Mouse (Mus musculus) liver, embryonic 13.5 days (tissue): Measurements from ENCODE around the gene Gbf1. TPM values are rescaled to one million over a fixed set of nuclear protein-coding genes. Genes with fewer than 3 reads are reported as not detected.
"Not testable (repeated sequence)": the region's sequence is repeated elsewhere in the genome, so short reads cannot be mapped to it uniquely, and the experiment has no call there.

ENCODE experiments used
- ATAC-seq: fragments of 200-750 bp; cut with Nextera tagmentation; 2 replicates; pipeline ENCODE4 v1.8.0; 2017; ENCODE audit warnings: low read depth, mild to moderate bottlenecking, moderate number of reproducible peaks, moderate library complexity
- DNase-seq: peaks from one replicate; pipeline ENCODE4 v3.0.0; 2022
- H3K27ac ChIP-seq: fragments of 300-500 bp; sonication (generic); 2 replicates; pipeline ENCODE4 v1.5.1; 2015; ENCODE audit warnings: moderate library complexity, mild to moderate bottlenecking, inconsistent platforms
- H3K27me3 ChIP-seq: fragments of 300-500 bp; sonication (generic); 2 replicates; pipeline ENCODE4 v1.6.1; 2015; ENCODE audit warnings: mild to moderate bottlenecking, inconsistent platforms
- H3K36me3 ChIP-seq: fragments of 300-500 bp; sonication (generic); 2 replicates; pipeline ENCODE4 v1.6.1; 2015; ENCODE audit warnings: mild to moderate bottlenecking, inconsistent platforms
- H3K4me1 ChIP-seq: fragments of 300-500 bp; sonication (generic); replicated peaks from 2 replicates; pipeline ENCODE4 v1.6.1; 2015; ENCODE audit warnings: inconsistent platforms
- H3K4me2 ChIP-seq: fragments of 300-500 bp; sonication (generic); 2 replicates; pipeline ENCODE4 v1.6.1; 2015; ENCODE audit warnings: inconsistent platforms, mild to moderate bottlenecking, moderate library complexity
- H3K4me3 ChIP-seq: fragments of 300-500 bp; sonication (generic); replicated peaks from 2 replicates; pipeline ENCODE4 v1.5.1; 2015; ENCODE audit warnings: mild to moderate bottlenecking, inconsistent platforms
- H3K9ac ChIP-seq: fragments of 300-500 bp; sonication (generic); 2 replicates; pipeline ENCODE4 v1.6.1; 2015; ENCODE audit warnings: mild to moderate bottlenecking, inconsistent platforms
- H3K9me3 ChIP-seq: fragments of 300-500 bp; sonication (generic); replicated peaks from 2 replicates; pipeline ENCODE4 v1.6.1; 2016; ENCODE audit warnings: inconsistent platforms
- WGBS: fragments of 180-500 bp; shearing (Covaris S2); methylation state at CpG from one replicate; pipeline ENCODE4 v1.1.7; 2015; ENCODE audit not compliant: insufficient replicate concordance; 5-methylcytosine and 5-hydroxymethylcytosine counted together
- polyA plus RNA-seq: library from polyadenylated mRNA; unstranded; fragments of >200 nt; fragmentation: Nextera tagmentation; extraction: Ambion mirVana; gene quantifications from 2 replicates; pipeline ENCODE4 v1.2.1, GENCODE M21; 2015

Gbf1 gene
- polyA plus RNA-seq = 18.1 and 20.1 TPM in 2 replicates

DNA sequence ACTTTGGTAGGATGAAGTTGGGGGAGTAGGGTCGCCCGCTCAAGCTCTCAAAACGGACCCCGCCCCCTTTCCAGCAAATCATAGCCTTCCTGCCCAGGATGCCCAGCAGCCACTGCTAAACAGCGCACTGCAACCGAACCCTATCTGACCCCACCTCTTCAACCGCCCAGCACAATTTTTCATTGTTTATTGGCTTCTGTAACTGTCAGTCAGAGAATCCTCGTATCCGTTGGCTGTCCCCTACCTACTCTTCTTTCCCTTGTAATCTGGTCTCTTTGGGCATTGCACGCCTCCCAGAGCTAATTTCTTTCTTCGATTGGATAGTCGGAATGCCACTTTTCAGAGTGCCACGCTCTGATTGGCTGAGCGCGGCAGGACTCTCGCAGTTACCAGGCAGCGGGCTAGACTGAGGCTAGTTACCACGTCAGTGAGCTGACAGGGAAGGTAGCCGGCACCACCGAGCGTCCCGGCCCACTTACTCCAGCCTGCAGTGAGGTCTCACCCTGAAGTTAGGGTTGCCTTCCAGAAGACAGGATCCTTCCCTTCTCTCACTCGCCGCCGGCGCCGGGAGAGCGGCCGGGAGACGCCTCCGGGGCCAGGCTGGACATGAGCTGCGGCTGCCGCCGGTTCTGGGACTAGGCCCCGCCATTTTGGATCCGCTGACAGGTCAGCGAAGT lies at the start of gene Gbf1:
Gene Gbf1, plus strand, starts transcription at position 383 of the 677 bp plus-strand sequence.
- under 1% methylated on average over 37 of the region's 37 CpGs for WGBS
- peak within 1 kb of the TSS; percentile 79 for H3K9ac ChIP-seq
- peak within 1 kb of the TSS; percentile 80 for H3K4me2 ChIP-seq
- peak within 1 kb of the TSS; percentile 45; the same call in 1 of the 2 replicates for H3K27ac ChIP-seq
- peak; percentile 93 for DNase-seq
- peak; percentile 96 for ATAC-seq
- H3K4me1 ChIP-seq = peaks cover 50% of the 10 kb centered on the region
- peaks cover 39% of the 10 kb centered on the region for H3K27me3 ChIP-seq
- H3K4me3 ChIP-seq = peak within 1 kb of the TSS; percentile 85
- H3K9me3 ChIP-seq = no peaks in the 10 kb centered on the region
- no peaks in the 10 kb centered on the region for H3K36me3 ChIP-seq

DNA sequence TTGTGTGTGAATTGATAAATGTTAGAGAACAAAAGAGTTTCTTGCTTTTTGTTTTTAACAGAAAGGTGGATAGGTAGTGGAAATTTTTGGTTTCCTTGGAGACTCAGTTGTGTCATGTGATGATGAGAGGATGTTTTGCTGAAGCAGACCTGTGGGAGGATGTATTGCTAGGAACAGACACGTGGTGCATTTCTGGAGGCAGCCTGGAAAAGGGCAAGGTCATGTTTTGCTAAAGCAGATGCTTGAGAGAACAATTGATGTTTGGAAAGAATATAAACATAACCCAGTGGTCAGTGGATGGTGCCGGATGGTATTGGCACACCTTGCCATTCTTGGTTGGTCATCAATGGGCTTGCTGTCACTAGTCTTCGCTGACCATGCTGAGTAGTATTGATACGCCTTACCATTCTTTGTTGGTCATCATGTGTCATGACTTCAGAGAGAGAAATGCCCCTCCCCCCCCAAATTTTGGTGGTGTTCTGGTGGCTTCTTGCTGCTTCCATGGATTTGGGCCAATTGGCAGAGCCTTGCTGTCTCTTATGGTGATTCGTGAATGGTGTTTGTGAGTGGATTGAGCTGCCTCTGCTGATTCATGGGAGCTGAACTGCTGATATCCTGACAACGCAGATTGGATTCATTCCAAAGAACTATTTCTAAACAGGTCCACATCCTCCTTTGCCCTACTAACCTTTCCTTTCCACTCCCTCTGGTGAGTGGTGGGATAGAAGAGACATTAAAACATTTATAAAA lies 48.7 kb upstream of the Gbf1 start:
- H3K4me3 ChIP-seq = no peak overlapping the region
- no peak overlapping the region for H3K4me2 ChIP-seq
- no peak overlapping the region for H3K27ac ChIP-seq
- 68% methylated on average over 6 of the region's 6 CpGs for WGBS
- no peaks in the 10 kb centered on the region for H3K36me3 ChIP-seq
- H3K9ac ChIP-seq = no peak overlapping the region
- no peaks in the 10 kb centered on the region for H3K9me3 ChIP-seq
- no peaks in the 10 kb centered on the region for H3K4me1 ChIP-seq
- no peaks in the 10 kb centered on the region for H3K27me3 ChIP-seq
- ATAC-seq (no peak), DNase-seq (no peak)

DNA sequence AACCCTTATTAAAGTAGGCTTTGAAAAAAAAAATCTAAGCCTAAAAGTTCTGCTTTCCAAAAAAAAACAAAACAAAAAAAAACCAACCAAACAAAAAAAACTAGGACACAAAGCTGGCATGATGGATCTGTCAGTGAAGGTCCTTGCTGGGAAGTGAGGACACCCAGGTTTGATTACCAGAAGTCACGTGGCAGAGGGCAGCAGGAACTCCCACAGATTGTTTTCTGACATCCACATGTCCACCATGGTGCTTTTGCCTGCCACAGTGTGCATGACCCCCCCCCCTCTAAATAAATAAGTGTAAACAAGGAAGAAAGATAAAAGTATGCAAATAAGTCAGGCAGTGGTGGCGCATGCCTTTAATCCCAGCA lies 48.1 kb upstream of the Gbf1 start:
- 62% methylated on average over 2 of the region's 2 CpGs for WGBS
- H3K27ac ChIP-seq = no peak overlapping the region
- H3K36me3 ChIP-seq = no peaks in the 10 kb centered on the region

DNA sequence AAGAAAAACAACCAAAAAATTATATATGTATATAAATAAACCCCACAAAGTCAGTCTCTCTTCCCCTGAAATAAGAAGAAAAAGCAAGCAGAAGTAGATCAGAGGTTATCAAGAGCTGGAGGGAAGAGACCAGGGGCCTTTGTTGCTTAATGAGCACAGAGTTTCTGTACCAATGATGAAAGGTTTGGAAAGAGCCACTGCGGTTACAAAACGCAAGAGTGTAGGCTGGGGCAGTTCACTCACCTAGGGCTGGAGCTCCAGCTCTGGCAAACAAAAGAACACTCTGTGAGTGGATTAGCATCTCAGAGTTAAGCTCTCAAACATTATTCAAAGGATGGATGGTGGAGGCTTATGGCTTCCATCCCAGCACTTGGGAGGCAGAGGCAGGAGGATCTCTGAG lies 42.1 kb upstream of the Gbf1 start:
- Histone ChIP-seq H3K9ac (no peak overlapping the region), H3K4me3 (no peak overlapping the region), H3K27ac (no peak overlapping the region), H3K27me3 (no peaks in the 10 kb centered on the region), H3K36me3 (no peaks in the 10 kb centered on the region), H3K9me3 (no peaks in the 10 kb centered on the region), H3K4me2 (no peak overlapping the region), H3K4me1 (0 out of 2 replicates have a peak, but pooled peaks cover 3% of the 10 kb centered on the region)
- no peak for DNase-seq
- 71% methylated on average over 2 of the region's 2 CpGs for WGBS
- no peak for ATAC-seq

More for the DNA sequence above, 48.1 kb upstream of the Gbf1 start:
- DNase-seq (no peak), ATAC-seq (no peak)
- H3K27me3 ChIP-seq = no peaks in the 10 kb centered on the region
- no peak overlapping the region for H3K4me3 ChIP-seq
- H3K9ac ChIP-seq = no peak overlapping the region
- H3K9me3 ChIP-seq = no peaks in the 10 kb centered on the region
- no peaks in the 10 kb centered on the region for H3K4me1 ChIP-seq
- no peak overlapping the region for H3K4me2 ChIP-seq

DNA sequence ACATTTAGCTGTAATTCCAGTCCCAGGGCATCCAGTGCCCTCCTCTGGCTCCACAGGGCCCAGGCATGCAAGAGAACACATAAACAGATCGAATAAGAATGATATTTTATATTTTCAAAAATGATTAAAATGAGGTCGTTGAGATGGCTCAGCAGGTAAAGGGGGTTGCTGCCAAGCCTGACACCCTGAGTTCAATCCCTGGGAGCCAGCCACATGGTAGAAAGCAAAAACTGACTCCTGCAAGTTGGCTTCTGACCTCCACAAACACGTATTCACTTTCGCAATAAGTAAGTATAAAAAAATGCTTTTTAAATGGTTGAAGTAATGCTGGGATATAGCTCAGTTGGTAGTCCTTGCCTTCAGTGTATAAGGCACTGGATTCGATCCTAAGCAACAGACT lies 41.5 kb upstream of the Gbf1 start:
- Histone ChIP-seq H3K4me2 (no peak overlapping the region), H3K9me3 (no peaks in the 10 kb centered on the region), H3K27ac (no peak overlapping the region), H3K4me1 (0 out of 2 replicates have a peak, but pooled peaks cover 3% of the 10 kb centered on the region), H3K27me3 (no peaks in the 10 kb centered on the region), H3K4me3 (no peak overlapping the region), H3K9ac (no peak overlapping the region), H3K36me3 (no peaks in the 10 kb centered on the region)
- ATAC-seq = no peak
- 67% methylated on average over 5 of the region's 5 CpGs for WGBS
- DNase-seq = no peak

DNA sequence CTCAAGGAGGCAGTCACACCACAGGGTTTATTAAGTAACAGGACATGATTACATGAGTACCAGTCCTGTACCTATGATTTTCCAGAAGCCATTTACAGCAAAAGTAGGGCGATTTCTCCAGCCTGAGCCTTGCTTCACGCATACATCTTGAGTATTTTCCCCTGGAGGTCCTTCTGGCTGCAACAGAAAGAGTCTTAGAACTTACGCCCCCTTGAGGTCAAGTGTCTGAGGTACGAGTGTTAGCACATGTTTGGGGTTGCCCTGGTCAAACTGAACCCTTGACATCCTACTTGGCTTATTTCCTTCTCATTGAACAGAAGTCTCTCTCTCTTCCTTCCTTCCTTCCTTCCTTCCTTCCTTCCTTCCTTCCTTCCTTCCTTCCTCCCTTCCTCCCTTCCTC lies 37.7 kb upstream of the Gbf1 start:
- Histone ChIP-seq H3K4me1 (peaks cover 10% of the 10 kb centered on the region), H3K9ac (no peak overlapping the region), H3K9me3 (no peaks in the 10 kb centered on the region), H3K27ac (no peak overlapping the region), H3K4me3 (no peak overlapping the region), H3K36me3 (no peaks in the 10 kb centered on the region), H3K4me2 (no peak overlapping the region), H3K27me3 (no peaks in the 10 kb centered on the region)
- 49% methylated on average over 4 of the region's 4 CpGs for WGBS
- DNase-seq (no peak), ATAC-seq (no peak)

DNA sequence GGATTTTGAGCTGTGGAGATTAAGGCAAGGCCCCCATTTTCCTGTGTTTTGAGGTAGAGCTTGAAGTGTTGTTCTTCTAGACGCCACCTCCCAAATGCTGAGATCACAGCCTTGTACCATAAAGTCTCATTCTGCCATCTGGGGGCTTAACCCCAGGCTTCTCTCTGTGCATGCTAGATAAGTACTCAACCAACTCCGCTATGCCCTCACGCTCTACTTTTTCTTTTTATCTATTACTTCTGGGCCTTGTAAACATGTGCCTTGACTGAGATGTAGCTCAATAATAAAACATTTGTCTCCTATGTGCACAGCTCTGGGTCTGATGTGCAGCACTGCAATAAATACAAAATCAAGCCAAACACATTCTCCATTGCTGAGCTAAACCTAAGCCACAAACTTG lies 32.9 kb upstream of the Gbf1 start:
- H3K9ac ChIP-seq = no peak overlapping the region
- H3K36me3 ChIP-seq = no peaks in the 10 kb centered on the region
- WGBS = 23% methylated on average over 3 of the region's 3 CpGs
- H3K4me3 ChIP-seq = no peak overlapping the region
- H3K27me3 ChIP-seq = no peaks in the 10 kb centered on the region
- H3K4me1 ChIP-seq = peaks cover 11% of the 10 kb centered on the region
- H3K27ac ChIP-seq = no peak overlapping the region
- no peak overlapping the region for H3K4me2 ChIP-seq
- H3K9me3 ChIP-seq = no peaks in the 10 kb centered on the region
- ATAC-seq = peak; percentile 89
- peak; percentile 8 for DNase-seq

DNA sequence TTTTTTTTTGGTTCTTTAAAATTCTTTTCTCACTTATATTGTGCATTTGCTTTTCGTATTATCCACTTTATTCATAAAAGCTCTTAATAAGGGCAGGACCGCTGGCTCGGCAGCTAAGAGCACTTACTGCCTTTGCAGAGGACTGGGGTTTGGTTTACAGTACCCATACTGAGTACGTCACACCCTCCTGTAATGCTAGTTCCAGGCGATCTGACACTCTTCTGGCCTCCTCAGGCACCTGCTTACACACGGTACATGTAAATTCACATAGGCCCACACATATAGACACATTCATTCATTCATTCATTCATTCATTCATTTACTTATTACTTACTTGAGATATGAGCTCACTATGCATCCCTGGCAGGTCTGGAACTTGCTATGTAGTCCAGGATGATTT lies 31.4 kb upstream of the Gbf1 start:
- Histone ChIP-seq H3K9me3 (no peaks in the 10 kb centered on the region), H3K27ac (no peak overlapping the region), H3K4me3 (no peak overlapping the region), H3K4me2 (no peak overlapping the region), H3K4me1 (peaks cover 11% of the 10 kb centered on the region), H3K27me3 (no peaks in the 10 kb centered on the region), H3K36me3 (no peaks in the 10 kb centered on the region), H3K9ac (no peak overlapping the region)
- DNase-seq = no peak
- ATAC-seq = no peak
- 64% methylated on average over 6 of the region's 6 CpGs for WGBS

DNA sequence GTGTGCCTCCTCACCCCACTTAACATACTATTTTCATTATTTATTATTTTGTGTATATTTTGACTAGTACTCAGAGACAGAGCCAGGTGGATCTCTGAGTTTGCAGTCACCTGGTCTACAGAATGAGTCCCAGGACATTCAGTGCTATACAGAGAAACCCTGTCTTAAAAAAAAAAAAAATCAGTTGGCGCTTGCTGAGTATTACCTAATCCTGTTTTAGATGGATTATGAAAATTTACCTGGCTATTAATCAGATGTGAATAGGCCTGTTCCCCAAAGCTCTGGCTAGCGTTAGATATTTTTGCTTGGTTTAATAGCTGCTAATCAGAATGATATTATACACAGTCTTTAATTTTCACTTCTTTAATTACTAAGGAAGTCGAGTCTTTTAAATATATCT lies 28.4 kb upstream of the Gbf1 start:
- ATAC-seq = no peak
- Histone ChIP-seq H3K4me1 (peaks cover 11% of the 10 kb centered on the region), H3K27me3 (peaks cover 11% of the 10 kb centered on the region), H3K36me3 (no peaks in the 10 kb centered on the region), H3K4me3 (no peak overlapping the region), H3K27ac (no peak overlapping the region), H3K9ac (no peak overlapping the region), H3K9me3 (no peaks in the 10 kb centered on the region), H3K4me2 (no peak overlapping the region)
- 70% methylated on average over 3 of the region's 3 CpGs for WGBS
- DNase-seq = no peak

DNA sequence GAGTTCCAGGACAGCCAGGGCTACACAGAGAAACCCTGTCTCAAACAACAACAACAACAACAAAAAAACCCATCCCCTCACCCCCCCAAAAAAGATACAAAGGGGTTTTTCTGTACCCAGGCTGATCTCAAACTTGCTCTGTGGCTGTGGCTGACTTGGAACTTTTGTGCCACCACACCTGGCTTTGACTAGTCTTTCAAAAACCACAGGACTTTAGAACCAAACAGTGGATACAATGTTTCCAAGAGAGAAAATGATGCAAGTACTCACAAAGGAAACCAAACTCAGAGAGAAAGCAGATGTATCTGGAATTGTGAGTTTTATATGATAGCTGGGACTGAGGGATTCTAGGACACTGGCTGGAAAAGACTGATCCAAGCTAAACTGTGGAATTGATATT lies 27.7 kb upstream of the Gbf1 start:
- H3K9ac ChIP-seq = no peak overlapping the region
- H3K36me3 ChIP-seq = no peaks in the 10 kb centered on the region
- no peaks in the 10 kb centered on the region for H3K9me3 ChIP-seq
- no peak overlapping the region for H3K4me2 ChIP-seq
- H3K27me3 ChIP-seq = peaks cover 11% of the 10 kb centered on the region
- no peak for ATAC-seq
- H3K4me3 ChIP-seq = no peak overlapping the region
- DNase-seq = no peak
- no peak overlapping the region for H3K27ac ChIP-seq
- H3K4me1 ChIP-seq = peaks cover 3% of the 10 kb centered on the region

DNA sequence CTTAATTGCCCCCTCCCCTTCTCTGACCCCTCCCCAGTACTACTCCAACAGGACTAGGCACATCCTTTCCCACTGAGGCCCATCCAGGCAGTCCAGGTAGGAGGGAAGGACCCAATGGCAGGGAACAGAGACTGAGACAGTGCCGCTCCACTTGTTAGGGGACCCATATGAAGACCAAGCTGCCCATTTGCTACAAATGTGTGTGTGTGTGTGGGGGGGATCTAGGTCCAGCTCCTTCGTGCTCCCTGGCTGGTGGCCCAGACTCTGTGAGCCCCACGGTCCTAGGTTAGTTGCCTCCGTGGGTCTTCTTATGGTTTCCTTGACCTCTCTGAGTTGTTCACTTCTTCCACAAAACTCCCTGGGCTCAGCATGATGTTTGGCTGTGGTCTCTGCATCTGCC lies 26.0 kb upstream of the Gbf1 start:
- ATAC-seq = no peak
- no peaks in the 10 kb centered on the region for H3K36me3 ChIP-seq
- H3K9me3 ChIP-seq = no peaks in the 10 kb centered on the region
- peaks cover 24% of the 10 kb centered on the region for H3K27me3 ChIP-seq
- H3K27ac ChIP-seq = no peak overlapping the region
- H3K4me2 ChIP-seq = no peak overlapping the region
- DNase-seq = no peak
- no peak overlapping the region for H3K4me3 ChIP-seq
- H3K9ac ChIP-seq = no peak overlapping the region
- H3K4me1 ChIP-seq = no peaks in the 10 kb centered on the region
- WGBS = 71% methylated on average over 4 of the region's 4 CpGs

DNA sequence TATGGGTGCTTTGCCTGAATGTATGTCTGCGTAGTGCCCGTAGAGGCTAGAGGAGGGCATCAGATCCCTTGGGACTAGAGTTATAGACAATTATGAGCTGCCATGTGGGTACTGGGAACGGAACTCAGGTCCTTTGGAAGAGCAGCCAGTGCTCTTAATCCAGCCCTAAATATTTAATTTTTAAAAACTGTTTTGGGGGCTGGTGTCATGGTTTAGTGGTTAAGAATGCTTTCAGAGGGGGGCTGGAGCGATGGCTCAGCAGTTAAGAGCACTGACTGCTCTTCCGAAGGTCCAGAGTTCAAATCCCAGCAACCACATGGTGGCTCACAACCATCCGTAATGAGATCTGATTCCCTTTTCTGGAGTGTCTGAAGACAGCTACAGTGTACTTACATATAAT lies 22.6 kb upstream of the Gbf1 start:
- WGBS = 57% methylated on average over 6 of the region's 6 CpGs
- not testable (repeated sequence) for DNase-seq
- H3K27me3 ChIP-seq = peaks cover 58% of the 10 kb centered on the region

More for the DNA sequence above, 22.6 kb upstream of the Gbf1 start:
- not testable (repeated sequence) for H3K4me1 ChIP-seq, H3K4me2 ChIP-seq, H3K27ac ChIP-seq, ATAC-seq, H3K9ac ChIP-seq, H3K36me3 ChIP-seq, H3K9me3 ChIP-seq, H3K4me3 ChIP-seq
